Mouse (Mus musculus): Measurements from ENCODE around the gene Pus1.
A peak's percentile ranks its signal among the peaks of the same experiment; 100 is the strongest.

The Pus1 gene

GRCm38 (mm10) chr5:110779998-110780760 is at the start of gene Pus1:
Pus1 (minus strand) TSS chr5:110780659.
- peak; percentile 90 for DNase-seq (ENCODE audit: low read depth)

- DNase-seq (ENCODE audit: low read depth): no peak
Observed at GRCm38 (mm10) chr5:110827576-110827975, 47.1 kb upstream of the Pus1 start.

- no peak for DNase-seq (ENCODE audit: low read depth)
Observed at GRCm38 (mm10) chr5:110826781-110827495, 46.5 kb upstream of the Pus1 start.

GRCm38 (mm10) chr5:110824421-110824820 is 44.0 kb upstream of the Pus1 start:
- no peak for DNase-seq (ENCODE audit: low read depth)

- peak; percentile 100 for DNase-seq (ENCODE audit: low read depth)
Observed at GRCm38 (mm10) chr5:110809667-110810325, 29.3 kb upstream of the Pus1 start, which contains the start of gene Ulk1. Ulk1 (minus strand) TSS chr5:110810097.

GRCm38 (mm10) chr5:110808821-110809666 is 28.6 kb upstream of the Pus1 start:
- peak; percentile 70 for DNase-seq (ENCODE audit: low read depth)

- DNase-seq (ENCODE audit: low read depth): peak; percentile 93
Observed at GRCm38 (mm10) chr5:110808061-110808631, 27.7 kb upstream of the Pus1 start.

- DNase-seq (ENCODE audit: low read depth): no peak
Observed at GRCm38 (mm10) chr5:110807453-110807852, 27.0 kb upstream of the Pus1 start.

- no peak for DNase-seq (ENCODE audit: low read depth)
Observed at GRCm38 (mm10) chr5:110806676-110807075, 26.2 kb upstream of the Pus1 start.

- DNase-seq (ENCODE audit: low read depth): no peak
Observed at GRCm38 (mm10) chr5:110806154-110806553, 25.7 kb upstream of the Pus1 start.

- DNase-seq (ENCODE audit: low read depth): no peak
Observed at GRCm38 (mm10) chr5:110804012-110804743, 23.7 kb upstream of the Pus1 start.

- no peak for DNase-seq (ENCODE audit: low read depth)
Observed at GRCm38 (mm10) chr5:110802809-110803208, 22.4 kb upstream of the Pus1 start.

GRCm38 (mm10) chr5:110802186-110802585 is 21.7 kb upstream of the Pus1 start:
- DNase-seq (ENCODE audit: low read depth): no peak

GRCm38 (mm10) chr5:110801036-110801624 is 20.7 kb upstream of the Pus1 start:
- DNase-seq (ENCODE audit: low read depth): no peak

GRCm38 (mm10) chr5:110797696-110798095 is 17.2 kb upstream of the Pus1 start:
- no peak for DNase-seq (ENCODE audit: low read depth)

GRCm38 (mm10) chr5:110794363-110794762 is 13.9 kb upstream of the Pus1 start:
- no peak for DNase-seq (ENCODE audit: low read depth)

- DNase-seq (ENCODE audit: low read depth): peak; percentile 72
Observed at GRCm38 (mm10) chr5:110788684-110789083, 8.2 kb upstream of the Pus1 start.

GRCm38 (mm10) chr5:110786081-110786835 is 5.8 kb upstream of the Pus1 start:
- no peak for DNase-seq (ENCODE audit: low read depth)

GRCm38 (mm10) chr5:110783150-110783549 is 2.7 kb upstream of the Pus1 start:
- DNase-seq (ENCODE audit: low read depth): no peak

All from induced T-regulatory cell, adult 2 months (primary cell).